Mouse (Mus musculus) cerebellum, postnatal 36 days (tissue): Measurements from ENCODE around the gene Acvr1.
A peak's percentile ranks its signal among the peaks of the same experiment; 100 is the strongest.

ENCODE experiments used
- DNase-seq, 2 experiments: peaks; one replicate each; pipeline ENCODE4 v3.0.0; 2021 to 2022; ENCODE audit warnings: mixed read lengths in 2 of 2

Acvr1 gene

DNA sequence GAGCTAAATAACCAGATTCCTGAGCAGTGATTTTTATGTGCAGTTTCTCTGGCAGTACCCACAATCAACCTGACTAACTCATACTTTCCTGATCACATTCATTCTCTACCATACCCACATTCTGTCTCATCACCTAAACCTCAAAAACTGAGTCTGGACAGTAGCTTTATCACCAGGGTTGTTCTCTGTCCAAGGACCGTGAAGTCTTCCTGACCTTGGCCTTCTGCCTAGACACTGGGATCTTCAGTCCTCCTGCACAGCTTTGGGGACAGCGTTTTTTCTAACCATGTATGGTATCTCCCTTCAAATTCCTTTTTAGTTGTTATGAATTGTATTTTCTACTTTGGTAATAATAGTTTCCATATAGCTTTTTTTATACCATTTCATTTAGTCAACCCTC is 163.5 kb downstream of the Acvr1 start:
- no peak for DNase-seq

DNA sequence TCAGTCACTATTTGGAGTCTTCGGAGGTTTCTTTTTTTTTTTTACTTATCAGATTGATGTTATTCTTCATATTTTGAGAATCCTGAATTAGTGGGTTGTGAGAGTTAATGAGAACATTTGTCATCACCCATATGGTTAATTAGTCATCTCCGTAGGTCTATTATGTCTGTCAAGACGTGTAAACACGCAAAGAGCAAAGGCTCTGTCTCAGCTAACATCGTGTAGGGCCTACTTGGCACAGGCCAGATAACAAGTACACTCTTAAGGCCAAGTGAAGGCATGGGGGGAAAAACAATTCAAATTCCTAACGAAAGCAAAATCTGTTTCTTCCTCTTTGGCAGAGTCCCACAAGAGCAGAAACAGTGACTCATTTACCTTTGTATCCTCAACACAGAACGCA is 178.4 kb downstream of the Acvr1 start:
- no peak for DNase-seq

DNA sequence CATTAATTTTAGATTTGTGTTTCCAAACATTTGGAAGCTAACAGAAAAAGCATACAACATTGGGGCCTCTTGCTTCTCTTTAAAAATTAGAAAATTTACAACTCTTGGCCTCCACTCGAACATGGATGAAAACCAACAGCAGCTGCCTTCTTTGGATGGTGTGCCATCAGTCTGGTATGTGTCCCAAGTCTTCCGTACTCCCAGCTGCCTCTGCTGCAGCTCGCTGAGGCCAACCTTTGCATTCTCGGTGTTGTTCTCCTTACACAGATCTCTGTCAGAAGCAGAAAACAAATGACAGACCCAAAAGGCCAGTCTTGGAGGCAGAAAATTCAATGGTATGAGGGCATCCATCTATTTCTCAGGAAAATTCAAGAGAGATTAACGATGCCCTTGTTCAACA is 186.9 kb downstream of the Acvr1 start:
- DNase-seq = no peak

DNA sequence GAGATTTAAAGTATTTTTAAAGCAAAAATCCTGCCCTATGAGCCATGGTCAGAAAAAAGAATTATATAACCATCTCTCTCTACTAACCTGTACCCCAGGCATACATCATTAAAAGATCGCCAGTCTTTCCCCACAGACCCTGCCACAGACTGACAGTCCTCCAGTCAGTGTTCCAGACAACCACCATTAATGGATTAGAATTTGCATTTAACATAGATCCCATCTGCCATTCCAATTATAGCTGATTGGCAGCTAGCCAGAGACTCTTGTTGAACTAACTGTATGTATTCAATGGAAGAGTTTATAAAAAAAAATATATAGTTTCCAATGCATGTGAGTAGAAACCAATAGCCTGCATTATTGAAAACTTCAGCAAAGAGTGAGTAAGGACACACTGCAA is 187.5 kb downstream of the Acvr1 start:
- DNase-seq = no peak

DNA sequence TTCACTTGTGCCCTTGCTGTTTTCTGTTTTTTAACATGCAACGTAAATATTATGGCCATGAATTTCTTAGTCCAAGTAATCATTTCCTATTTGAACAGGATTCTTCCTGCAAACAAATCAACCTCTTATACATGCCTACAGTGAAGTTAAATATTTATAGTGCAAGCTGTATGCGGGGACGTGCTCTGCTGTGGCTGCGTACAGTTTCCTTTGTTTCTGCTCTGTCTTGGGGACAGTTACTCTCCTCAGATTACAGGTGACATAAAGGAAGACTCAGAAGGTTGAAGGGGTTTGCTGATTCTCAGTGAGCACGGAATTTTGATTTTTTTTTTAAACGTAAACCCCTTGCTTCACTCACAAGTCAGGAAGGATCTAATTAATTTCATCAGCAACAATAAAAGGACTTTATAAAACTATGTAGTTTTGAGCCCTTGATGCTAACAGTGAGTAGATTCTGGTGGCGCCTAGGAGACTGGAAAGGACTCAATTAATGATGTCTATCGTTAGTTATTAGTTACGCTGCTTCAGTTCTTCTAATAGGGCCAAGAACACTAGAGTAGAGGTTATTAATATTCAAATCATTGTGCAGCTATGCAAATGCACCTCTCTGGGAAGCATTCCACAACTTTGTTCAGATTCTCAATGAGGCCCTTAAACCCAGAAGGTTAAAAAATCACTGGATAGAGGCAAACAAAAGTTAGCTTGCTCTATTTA is 189.4 kb downstream of the Acvr1 start:
- DNase-seq = no peak

DNA sequence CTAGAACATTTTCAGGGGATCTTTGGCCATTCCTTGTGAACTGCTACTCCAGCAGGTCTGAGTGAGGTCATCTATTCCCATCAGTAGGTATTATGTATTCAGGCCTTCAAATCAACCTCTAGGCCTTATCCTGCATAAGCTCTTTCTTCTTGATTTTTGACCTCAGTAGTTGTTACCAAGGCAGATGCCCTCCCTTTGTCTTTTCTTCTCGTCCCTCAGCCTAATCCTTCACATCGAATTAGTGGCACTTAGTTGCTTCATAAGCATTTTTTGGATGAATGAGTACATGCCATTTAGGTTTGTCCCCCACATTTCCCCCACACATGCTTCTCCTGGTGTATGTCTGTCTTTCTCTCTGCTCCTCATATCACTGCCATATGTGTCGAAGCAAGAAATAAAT is 200.8 kb downstream of the Acvr1 start:
- no peak for DNase-seq

DNA sequence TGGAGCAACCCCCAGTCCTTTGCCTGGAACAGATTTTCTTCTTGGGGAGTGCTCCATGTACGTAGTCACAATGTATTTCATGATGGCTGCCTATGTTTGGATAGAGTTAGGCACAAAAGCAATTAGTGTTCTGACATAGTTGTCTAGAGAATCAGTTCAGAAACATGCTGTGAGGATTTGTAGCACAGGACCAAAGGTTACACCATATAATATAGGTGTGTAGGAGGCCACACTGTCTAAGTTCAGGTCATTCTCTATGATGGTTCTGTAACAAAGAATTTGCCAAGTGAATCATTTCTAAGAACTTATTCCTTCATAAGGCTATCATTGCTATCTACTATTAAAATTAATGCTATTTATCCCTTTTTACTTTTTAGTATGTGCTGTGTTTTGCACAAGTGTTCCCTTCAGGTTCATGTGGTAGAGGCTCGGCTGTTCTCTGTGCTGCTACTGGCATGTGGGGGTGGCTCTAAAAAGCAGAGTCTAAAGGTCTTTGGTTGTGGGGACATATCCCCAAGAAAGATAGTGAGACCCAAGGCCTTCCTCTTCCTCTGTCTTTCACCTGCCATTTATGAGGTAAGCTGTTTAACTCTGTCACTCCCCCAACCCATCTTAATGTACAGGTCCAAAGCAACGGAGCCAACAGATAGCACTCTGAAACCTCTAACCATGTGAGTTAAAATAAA is 205.5 kb downstream of the Acvr1 start:
- no peak for DNase-seq

DNA sequence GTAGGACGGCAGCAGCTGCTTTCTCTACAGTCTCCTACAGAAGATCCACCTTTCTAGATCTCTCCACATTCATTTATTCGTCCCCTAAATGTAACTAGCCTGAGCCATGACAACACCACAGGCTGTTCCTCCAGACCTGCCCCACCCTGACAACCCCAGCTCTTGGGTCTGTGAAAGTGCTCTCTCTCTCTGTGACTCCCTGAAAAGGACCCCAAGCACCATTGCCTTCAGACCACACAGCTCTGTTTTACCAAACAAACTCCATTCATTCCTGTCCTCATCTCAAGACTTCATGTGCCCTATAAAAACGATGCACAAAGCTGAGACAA is 208.9 kb downstream of the Acvr1 start:
- no peak for DNase-seq

DNA sequence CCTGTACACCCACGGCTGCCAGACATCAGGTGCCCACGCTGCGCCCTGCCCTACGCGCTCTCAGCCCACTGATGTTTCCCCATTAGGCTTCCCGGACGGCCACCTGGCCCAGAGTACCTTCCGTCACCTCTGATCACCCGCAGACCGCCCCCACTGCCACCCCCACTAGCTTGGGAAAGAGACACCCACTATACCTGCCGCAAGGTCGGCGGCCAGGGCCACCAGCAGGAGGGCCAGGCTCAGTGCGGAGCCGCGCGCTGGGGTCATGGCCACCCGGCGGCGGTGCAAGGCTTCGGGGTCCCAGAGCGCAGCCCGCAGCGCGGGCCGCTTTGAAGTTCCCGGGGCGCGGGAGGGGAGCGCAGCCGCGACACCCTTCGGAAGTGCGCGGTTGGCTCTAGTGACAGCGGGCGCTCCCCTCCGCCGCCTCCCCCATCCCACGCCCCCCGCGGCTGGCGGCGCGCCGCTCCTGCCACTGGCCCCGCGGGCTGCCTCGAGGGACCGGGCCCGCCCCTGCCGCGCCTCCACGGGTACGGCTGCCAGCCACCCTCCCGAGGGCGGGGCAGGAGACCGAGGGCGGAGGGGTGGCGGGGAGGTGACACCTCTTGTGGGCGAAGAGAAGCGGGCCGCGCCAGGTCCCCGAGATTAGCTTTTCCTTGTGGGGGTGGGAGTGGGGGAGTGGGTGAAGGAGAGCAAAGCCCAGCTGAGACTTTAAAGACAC is 209.4 kb downstream of the Acvr1 start, which contains the start of gene Acvr1c:
Gene Acvr1c, minus strand, starts transcription at position 482 of the 718 bp plus-strand sequence.
- peak; percentile 38 to 52 for DNase-seq

DNA sequence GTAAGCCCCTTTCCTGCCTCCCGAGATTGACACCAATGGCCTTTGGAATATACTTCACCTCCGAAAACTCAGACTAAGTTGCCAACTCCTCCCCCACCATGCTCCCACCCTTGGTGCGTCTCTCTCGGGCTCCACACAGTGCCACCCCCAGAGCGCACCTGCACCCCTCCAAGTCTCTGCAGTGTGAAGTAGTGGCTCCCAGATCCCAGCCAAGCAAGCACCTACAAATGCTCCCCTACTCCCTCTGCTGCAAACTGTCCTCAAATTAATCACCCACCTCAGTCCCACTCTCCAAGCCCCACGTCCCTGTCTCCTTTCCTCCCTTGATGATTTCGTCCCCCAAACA is 209.9 kb downstream of the Acvr1 start:
- peak; percentile 8 to 32 for DNase-seq

DNA sequence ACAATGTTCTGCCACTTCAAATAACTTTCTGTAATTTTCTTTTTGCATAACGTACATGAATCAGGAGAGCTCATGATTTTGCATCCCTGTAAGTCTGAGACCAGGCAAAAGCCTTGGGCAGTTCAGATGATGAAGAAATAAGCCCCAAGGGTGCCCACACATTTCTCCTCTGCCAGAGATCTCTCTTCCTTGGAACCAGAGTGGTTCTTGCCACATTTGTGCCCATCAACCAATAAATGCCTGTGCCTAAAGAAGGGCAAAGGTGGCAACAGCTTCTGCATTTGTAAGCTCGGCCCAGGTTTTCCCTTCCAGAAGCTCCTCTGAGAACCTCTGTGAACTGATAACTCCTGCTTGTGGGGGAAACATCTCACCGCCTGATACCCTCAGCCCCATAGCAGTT is 212.6 kb downstream of the Acvr1 start:
- DNase-seq = no peak

DNA sequence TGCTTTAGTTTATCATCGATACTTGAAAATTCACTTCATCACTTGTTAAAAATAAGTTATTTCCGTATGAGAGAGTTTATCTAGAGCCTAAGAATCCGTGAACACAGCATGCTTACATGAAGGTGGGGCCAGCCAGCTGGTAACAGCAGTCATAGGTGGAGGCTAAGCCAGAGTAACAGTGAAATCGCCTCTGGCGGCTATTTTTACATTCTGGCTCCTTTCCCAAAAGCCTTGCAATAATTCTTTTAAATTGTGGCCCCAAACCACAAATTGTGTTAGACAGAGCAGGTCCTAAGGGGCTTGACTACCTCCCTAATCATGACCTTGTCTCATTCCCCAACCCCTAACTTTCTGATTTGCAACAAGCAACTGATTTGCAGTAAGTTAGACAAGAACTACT is 214.1 kb downstream of the Acvr1 start:
- no peak for DNase-seq

DNA sequence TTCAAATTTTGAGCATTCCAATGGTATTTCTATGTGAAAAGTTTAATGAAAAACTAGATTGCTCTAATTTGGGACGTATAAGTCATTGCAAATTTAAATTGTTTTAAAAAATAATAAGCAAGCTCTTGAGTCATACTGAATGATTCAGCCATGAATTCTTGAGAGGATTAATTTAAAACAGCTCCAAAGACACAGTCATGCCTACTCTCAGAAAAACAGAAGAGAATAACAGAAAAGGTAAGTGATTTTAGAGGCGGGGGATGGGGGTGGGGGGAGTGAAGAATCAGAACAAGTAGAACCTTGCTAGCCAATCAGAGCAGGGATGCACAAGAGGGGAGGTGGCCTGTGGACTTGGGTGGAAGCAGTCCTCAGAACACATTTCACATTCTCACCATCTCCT is 216.3 kb downstream of the Acvr1 start:
- DNase-seq = no peak
